Mouse (Mus musculus) cortical plate, adult 2 months (tissue): ENCODE measurements around the gene Uggt1.

ENCODE experiments used
- CTCF ChIP-seq: fragments of 200-500 bp; IDR thresholded peaks from 2 replicates; pipeline ENCODE4 v1.5.1; 2011; ENCODE audit warnings: mild to moderate bottlenecking, control low read depth, low read length; ENCODE audit not compliant: insufficient read depth; ENCODE audit errors: extremely low read depth
- POLR2A ChIP-seq: fragments of 200-500 bp; IDR thresholded peaks from 2 replicates; pipeline ENCODE4 v1.6.1; 2011; ENCODE audit warnings: mild to moderate bottlenecking, low read length, control low read depth; ENCODE audit not compliant: insufficient read depth; ENCODE audit errors: extremely low read depth

- TF ChIP-seq CTCF (no peak), POLR2A (no peak)
Measured at GRCm38 (mm10) chr1:36090722-36091110, 153.8 kb downstream of the Uggt1 start.
